17 mouse cellular contexts compared by ENCODE assay signal in genomic region chr1:189128706-189129105, GRCm38 (mm10).
"Had no signal": no experiment of that assay in that cellular context is flagged by ENCODE, and none has a peak within 500 bp of the region (broad histone marks: within the 10 kb centered on the region; RNA-seq: fewer than 3 reads in every experiment).

No protein-coding gene starts in this region.

- H3K4me2 ChIP-seq: liver, embryonic 12.5 days; lung, embryonic 14.5 days; midbrain, embryonic 13.5 days had no signal

- H3K4me1 ChIP-seq: liver, embryonic 12.5 days had no signal

- H3K9me3 ChIP-seq: liver, embryonic 12.5 days; midbrain, embryonic 10.5 days; midbrain, embryonic 13.5 days had no signal

- ATAC-seq: liver, embryonic 12.5 days; midbrain, embryonic 13.5 days; midbrain, embryonic 16.5 days had no signal

- H3K27ac ChIP-seq: liver, embryonic 12.5 days; liver, embryonic 14.5 days; midbrain, embryonic 13.5 days had no signal

- H3K27me3 ChIP-seq: liver, embryonic 12.5 days; midbrain, embryonic 13.5 days had no signal

- DNase-seq: lung, adult 18-20 months; lung, embryonic 14.5 days; lung, postnatal 10 days; lung, postnatal 4 days; right cerebral cortex, adult 18-20 months; right cerebral cortex, postnatal 25 days; right cerebral cortex, postnatal 4 days; spleen, adult 18-20 months; thymus, adult 18-20 months; thymus, postnatal 14 days; thymus, postnatal 36 days had no signal

- H3K9ac ChIP-seq: liver, embryonic 12.5 days; liver, embryonic 14.5 days; lung, embryonic 14.5 days; midbrain, embryonic 13.5 days had no signal

- H3K4me3 ChIP-seq: liver, embryonic 12.5 days; midbrain, embryonic 10.5 days; midbrain, embryonic 13.5 days; myocyte had no signal

- H3K36me3 ChIP-seq: liver, embryonic 12.5 days; midbrain, embryonic 10.5 days; midbrain, embryonic 13.5 days had no signal
